Mouse (Mus musculus): ENCODE measurements at regions not wholly inside any gene's neighbourhood (a gene's known extent, or its start where the extent isn't known, plus 50 kb on each side); places are given as distances from the start of the nearest gene placed in this dataset.

- H3K4me3 ChIP-seq (replicated peaks), result no peak overlapping the region
- no peak for ATAC-seq (ENCODE audit: low FRiP score)
- no peaks in the 10 kb centered on the region for H3K27me3 ChIP-seq (replicated peaks)
- no peak overlapping the region for H3K4me2 ChIP-seq
- no peaks in the 10 kb centered on the region for H3K9me3 ChIP-seq (replicated peaks)
- H3K9ac ChIP-seq (replicated peaks), result no peak overlapping the region
- no peak overlapping the region for H3K27ac ChIP-seq (replicated peaks)
- H3K4me1 ChIP-seq, result no peaks in the 10 kb centered on the region
- WGBS, result 78% methylated on average over 9 of the region's 9 CpGs
- H3K36me3 ChIP-seq, result no peaks in the 10 kb centered on the region
These were observed 252.6 kb downstream of the Cbln4 start for GRCm38 (mm10) chr2:171790686-171791085.

- no peak for ATAC-seq (ENCODE audit: low FRiP score)
- no peak overlapping the region for H3K4me3 ChIP-seq (replicated peaks)
These were observed 276.9 kb downstream of the Cbln4 start for GRCm38 (mm10) chr2:171766193-171766930.

GRCm38 (mm10) chr2:171765071-171765470 is 278.2 kb downstream of the Cbln4 start:
- WGBS, result 77% methylated on average over 4 of the region's 4 CpGs
- H3K9me3 ChIP-seq (replicated peaks), result no peaks in the 10 kb centered on the region; the same call in 1 of the 2 replicates
- no peak overlapping the region for H3K4me2 ChIP-seq
- H3K9ac ChIP-seq (replicated peaks), result no peak overlapping the region
- no peaks in the 10 kb centered on the region for H3K27me3 ChIP-seq (replicated peaks)
- H3K4me1 ChIP-seq, result no peaks in the 10 kb centered on the region
- ATAC-seq (ENCODE audit: low FRiP score), result no peak
- H3K36me3 ChIP-seq, result no peaks in the 10 kb centered on the region
- no peak overlapping the region for H3K27ac ChIP-seq (replicated peaks)
- H3K4me3 ChIP-seq (replicated peaks), result no peak overlapping the region

More at GRCm38 (mm10) chr2:171766193-171766930, 276.9 kb downstream of the Cbln4 start:
- Histone ChIP-seq H3K36me3 (no peaks in the 10 kb centered on the region), H3K4me2 (no peak overlapping the region), H3K27me3 (replicated peaks) (no peaks in the 10 kb centered on the region), H3K9ac (replicated peaks) (no peak overlapping the region), H3K9me3 (replicated peaks) (no peaks in the 10 kb centered on the region; the same call in 1 of the 2 replicates), H3K27ac (replicated peaks) (no peak overlapping the region), H3K4me1 (no peaks in the 10 kb centered on the region)
- 80% methylated on average over 7 of the region's 7 CpGs for WGBS

- no peak for ATAC-seq (ENCODE audit: low FRiP score)
- H3K27ac ChIP-seq (replicated peaks), result no peak overlapping the region
- no peak overlapping the region for H3K4me2 ChIP-seq
- no peaks in the 10 kb centered on the region for H3K9me3 ChIP-seq (replicated peaks)
- no peaks in the 10 kb centered on the region for H3K4me1 ChIP-seq
- H3K36me3 ChIP-seq, result no peaks in the 10 kb centered on the region
- H3K27me3 ChIP-seq (replicated peaks), result no peaks in the 10 kb centered on the region
- 73% methylated on average over 9 of the region's 9 CpGs for WGBS
- no peak overlapping the region for H3K4me3 ChIP-seq (replicated peaks)
- H3K9ac ChIP-seq (replicated peaks), result no peak overlapping the region
These were observed 289.8 kb downstream of the Cbln4 start for GRCm38 (mm10) chr2:171753502-171753901.

GRCm38 (mm10) chr2:171747162-171747561 is 296.1 kb downstream of the Cbln4 start:
- ATAC-seq (ENCODE audit: low FRiP score), result no peak
- Histone ChIP-seq H3K27ac (replicated peaks) (no peak overlapping the region), H3K4me1 (no peaks in the 10 kb centered on the region), H3K36me3 (no peaks in the 10 kb centered on the region), H3K9me3 (replicated peaks) (no peaks in the 10 kb centered on the region), H3K27me3 (replicated peaks) (no peaks in the 10 kb centered on the region), H3K4me2 (no peak overlapping the region), H3K4me3 (replicated peaks) (no peak overlapping the region), H3K9ac (replicated peaks) (no peak overlapping the region)
- 34% methylated on average over 1 of the region's 1 CpGs for WGBS

- H3K36me3 ChIP-seq, result no peaks in the 10 kb centered on the region
- no peak overlapping the region for H3K4me3 ChIP-seq (replicated peaks)
- no peak overlapping the region for H3K4me2 ChIP-seq
- H3K4me1 ChIP-seq, result no peaks in the 10 kb centered on the region; the same call in 1 of the 2 replicates
- ATAC-seq (ENCODE audit: low FRiP score), result no peak
- H3K9ac ChIP-seq (replicated peaks), result no peak overlapping the region
- H3K27ac ChIP-seq (replicated peaks), result no peak overlapping the region
- no peaks in the 10 kb centered on the region for H3K27me3 ChIP-seq (replicated peaks)
- no peaks in the 10 kb centered on the region for H3K9me3 ChIP-seq (replicated peaks)
- WGBS, result 25% methylated on average over 2 of the region's 2 CpGs
These were observed 300.2 kb downstream of the Cbln4 start for GRCm38 (mm10) chr2:171743111-171743510.

- Histone ChIP-seq H3K4me3 (replicated peaks) (no peak overlapping the region), H3K36me3 (no peaks in the 10 kb centered on the region), H3K27me3 (replicated peaks) (no peaks in the 10 kb centered on the region), H3K4me1 (no peaks in the 10 kb centered on the region; the same call in 1 of the 2 replicates), H3K4me2 (no peak overlapping the region), H3K9me3 (replicated peaks) (no peaks in the 10 kb centered on the region), H3K9ac (replicated peaks) (no peak overlapping the region), H3K27ac (replicated peaks) (no peak overlapping the region)
- 79% methylated on average over 11 of the region's 11 CpGs for WGBS
- no peak for ATAC-seq (ENCODE audit: low FRiP score)
These were observed 300.6 kb downstream of the Cbln4 start for GRCm38 (mm10) chr2:171742706-171743105.

- ATAC-seq (ENCODE audit: low FRiP score), result no peak
These were observed 305.5 kb downstream of the Cbln4 start for GRCm38 (mm10) chr2:171737761-171738160.

GRCm38 (mm10) chr2:171735061-171735490 is 308.2 kb downstream of the Cbln4 start:
- 19% methylated on average over 14 of the region's 14 CpGs for WGBS

More at GRCm38 (mm10) chr2:171737761-171738160, 305.5 kb downstream of the Cbln4 start:
- no peak overlapping the region for H3K9ac ChIP-seq (replicated peaks)
- no peak overlapping the region for H3K27ac ChIP-seq (replicated peaks)
- H3K4me1 ChIP-seq, result peaks cover 16% of the 10 kb centered on the region
- H3K9me3 ChIP-seq (replicated peaks), result no peaks in the 10 kb centered on the region
- H3K27me3 ChIP-seq (replicated peaks), result no peaks in the 10 kb centered on the region
- no peak overlapping the region for H3K4me2 ChIP-seq
- 87% methylated on average over 8 of the region's 8 CpGs for WGBS
- no peak overlapping the region for H3K4me3 ChIP-seq (replicated peaks)
- H3K36me3 ChIP-seq, result no peaks in the 10 kb centered on the region

GRCm38 (mm10) chr2:171734634-171734987 is 308.7 kb downstream of the Cbln4 start:
- Histone ChIP-seq H3K27ac (replicated peaks) (no peak overlapping the region), H3K9ac (replicated peaks) (no peak overlapping the region), H3K9me3 (replicated peaks) (no peaks in the 10 kb centered on the region), H3K27me3 (replicated peaks) (no peaks in the 10 kb centered on the region), H3K4me3 (replicated peaks) (no peak overlapping the region), H3K36me3 (no peaks in the 10 kb centered on the region), H3K4me1 (peaks cover 16% of the 10 kb centered on the region), H3K4me2 (peak overlapping the region; percentile 40)
- WGBS, result 30% methylated on average over 4 of the region's 4 CpGs
- ATAC-seq (ENCODE audit: low FRiP score), result no peak

More at GRCm38 (mm10) chr2:171735061-171735490, 308.2 kb downstream of the Cbln4 start:
- Histone ChIP-seq H3K27ac (replicated peaks) (no peak overlapping the region), H3K9me3 (replicated peaks) (no peaks in the 10 kb centered on the region), H3K4me2 (peak overlapping the region; percentile 40), H3K4me3 (replicated peaks) (no peak overlapping the region), H3K27me3 (replicated peaks) (no peaks in the 10 kb centered on the region), H3K36me3 (no peaks in the 10 kb centered on the region), H3K4me1 (peaks cover 16% of the 10 kb centered on the region), H3K9ac (replicated peaks) (no peak overlapping the region)
- no peak for ATAC-seq (ENCODE audit: low FRiP score)

- WGBS, result 55% methylated on average over 14 of the region's 14 CpGs
- H3K36me3 ChIP-seq, result no peaks in the 10 kb centered on the region
- no peak overlapping the region for H3K27ac ChIP-seq (replicated peaks)
- no peak overlapping the region for H3K9ac ChIP-seq (replicated peaks)
- no peaks in the 10 kb centered on the region for H3K9me3 ChIP-seq (replicated peaks)
- H3K27me3 ChIP-seq (replicated peaks), result no peaks in the 10 kb centered on the region
- H3K4me2 ChIP-seq, result no peak overlapping the region
- no peak for ATAC-seq (ENCODE audit: low FRiP score)
- peaks cover 16% of the 10 kb centered on the region for H3K4me1 ChIP-seq
- no peak overlapping the region for H3K4me3 ChIP-seq (replicated peaks)
These were observed 309.2 kb downstream of the Cbln4 start for GRCm38 (mm10) chr2:171733965-171734633.

GRCm38 (mm10) chr2:171719269-171719668 is 324.0 kb downstream of the Cbln4 start:
- Histone ChIP-seq H3K9ac (replicated peaks) (no peak overlapping the region), H3K36me3 (no peaks in the 10 kb centered on the region), H3K4me1 (no peaks in the 10 kb centered on the region), H3K27me3 (replicated peaks) (no peaks in the 10 kb centered on the region), H3K4me2 (no peak overlapping the region), H3K4me3 (replicated peaks) (no peak overlapping the region), H3K9me3 (replicated peaks) (no peaks in the 10 kb centered on the region), H3K27ac (replicated peaks) (no peak overlapping the region)
- no peak for ATAC-seq (ENCODE audit: low FRiP score)
- 81% methylated on average over 5 of the region's 5 CpGs for WGBS

Data from neural tube, embryonic 15.5 days (tissue).